Mouse (Mus musculus): Measurements from ENCODE around the gene Tnnt1. TPM values are rescaled to one million over a fixed set of nuclear protein-coding genes. Genes with fewer than 3 reads are reported as not detected.

Tnnt1 gene
- polyA plus RNA-seq, 1 experiment from 2014 or later, result 4.1 TPM

Other genes starting within 250 kb of the Tnnt1 start
- not detected in 2 replicates for gene Ncr1, start 178.7 kb downstream of the Tnnt1 start, polyA plus RNA-seq (2015; fragmentation: Nextera tagmentation; extraction: Ambion mirVana)
- 0.18 TPM in 1 of 2 replicates, not detected in the other for gene Gp6, start 118.6 kb downstream of the Tnnt1 start, polyA plus RNA-seq (2015; fragmentation: Nextera tagmentation; extraction: Ambion mirVana)
- 44.4 and 46.5 TPM in 2 replicates for gene Rdh13, start 70.7 kb downstream of the Tnnt1 start, polyA plus RNA-seq (2015; fragmentation: Nextera tagmentation; extraction: Ambion mirVana)
- gene Eps8l1, start 55.7 kb downstream of the Tnnt1 start, polyA plus RNA-seq (2015; fragmentation: Nextera tagmentation; extraction: Ambion mirVana), result 13.1 and 13.2 TPM in 2 replicates
- gene Ppp1r12c, start 14.7 kb downstream of the Tnnt1 start, polyA plus RNA-seq (2015; fragmentation: Nextera tagmentation; extraction: Ambion mirVana), result 50.3 and 51.3 TPM in 2 replicates
- 1.4 and 3.5 TPM in 2 replicates for gene Tnni3, start 7.8 kb upstream of the Tnnt1 start, polyA plus RNA-seq (2015; fragmentation: Nextera tagmentation; extraction: Ambion mirVana)
- gene Dnaaf3, start 16.1 kb upstream of the Tnnt1 start, polyA plus RNA-seq (2015; fragmentation: Nextera tagmentation; extraction: Ambion mirVana), result 2.3 and 2.8 TPM in 2 replicates
- 155 and 162 TPM in 2 replicates for gene Syt5, start 31.2 kb upstream of the Tnnt1 start, polyA plus RNA-seq (2015; fragmentation: Nextera tagmentation; extraction: Ambion mirVana)
- gene Ptprh, start 87.7 kb upstream of the Tnnt1 start, polyA plus RNA-seq (2015; fragmentation: Nextera tagmentation; extraction: Ambion mirVana), result 0.75 and 1.3 TPM in 2 replicates
- 3.8 and 4.2 TPM in 2 replicates for gene Tmem86b, start 115.0 kb upstream of the Tnnt1 start, polyA plus RNA-seq (2015; fragmentation: Nextera tagmentation; extraction: Ambion mirVana)
- 10.5 TPM in 2 replicates for gene Ppp6r1, start 142.6 kb upstream of the Tnnt1 start, polyA plus RNA-seq (2015; fragmentation: Nextera tagmentation; extraction: Ambion mirVana)
- 165 TPM in 2 replicates for gene Hspbp1, start 168.7 kb upstream of the Tnnt1 start, polyA plus RNA-seq (2015; fragmentation: Nextera tagmentation; extraction: Ambion mirVana)
- gene Brsk1, start 174.2 kb upstream of the Tnnt1 start, polyA plus RNA-seq (2015; fragmentation: Nextera tagmentation; extraction: Ambion mirVana), result 8.6 TPM in 2 replicates
- gene Tmem150b, start 208.9 kb upstream of the Tnnt1 start, polyA plus RNA-seq (2015; fragmentation: Nextera tagmentation; extraction: Ambion mirVana), result 0.09 and 0.25 TPM in 2 replicates
- 75.3 and 77.2 TPM in 2 replicates for gene Kmt5c, start 223.7 kb upstream of the Tnnt1 start, polyA plus RNA-seq (2015; fragmentation: Nextera tagmentation; extraction: Ambion mirVana)
- 21.6 and 23.6 TPM in 2 replicates for gene Cox6b2, start 236.7 kb upstream of the Tnnt1 start, polyA plus RNA-seq (2015; fragmentation: Nextera tagmentation; extraction: Ambion mirVana)

All from midbrain, embryonic 15.5 days (tissue).